Mouse (Mus musculus) embryonic facial prominence, embryonic 11.5 days (tissue): ENCODE measurements around the gene Kcnk7. TPM values are rescaled to one million over a fixed set of nuclear protein-coding genes. Genes with fewer than 3 reads are reported as not detected.
A peak's percentile ranks its signal among the peaks of the same experiment; 100 is the strongest.

ENCODE experiments used
- ATAC-seq: fragments of 200-750 bp; cut with Nextera tagmentation; replicated peaks from 2 replicates; pipeline ENCODE4 v1.8.0; 2017; ENCODE audit warnings: low read depth; ENCODE audit not compliant: insufficient number of reproducible peaks, low FRiP score, low TSS enrichment
- DNase-seq: peaks from one replicate; pipeline ENCODE4 v3.0.0-alpha.2; 2015; ENCODE audit warnings: low spot score
- H3K27ac ChIP-seq: fragments of 300-500 bp; sonication (generic); replicated peaks from 2 replicates; pipeline ENCODE4 v1.5.1; 2014; ENCODE audit warnings: mild to moderate bottlenecking, low read depth, low read length, control low read depth
- H3K27me3 ChIP-seq: fragments of 300-500 bp; sonication (generic); 2 replicates; pipeline ENCODE4 v1.6.1; 2014; ENCODE audit warnings: mild to moderate bottlenecking, low read length, moderate library complexity, mixed read lengths; ENCODE audit not compliant: control insufficient read depth, insufficient read depth
- H3K36me3 ChIP-seq: fragments of 300-500 bp; sonication (generic); replicated peaks from 2 replicates; pipeline ENCODE4 v1.6.1; 2014; ENCODE audit warnings: low read depth, mild to moderate bottlenecking, low read length, moderate library complexity, mixed read lengths; ENCODE audit not compliant: control insufficient read depth, insufficient read depth
- H3K4me1 ChIP-seq: fragments of 300-500 bp; sonication (generic); 2 replicates; pipeline ENCODE4 v1.6.1; 2014; ENCODE audit warnings: low read length, mixed read lengths; ENCODE audit not compliant: control insufficient read depth, insufficient read depth
- H3K4me2 ChIP-seq: fragments of 300-500 bp; sonication (generic); 2 replicates; pipeline ENCODE4 v1.6.1; 2014; ENCODE audit warnings: low read depth, mild to moderate bottlenecking, control low read depth, low read length, moderate library complexity
- H3K4me3 ChIP-seq: fragments of 300-500 bp; sonication (generic); 2 replicates; pipeline ENCODE4 v1.5.1; 2014; ENCODE audit warnings: low read depth, low read length, control low read depth
- H3K9ac ChIP-seq: fragments of 300-500 bp; sonication (generic); replicated peaks from 2 replicates; pipeline ENCODE4 v1.6.1; 2014; ENCODE audit warnings: mild to moderate bottlenecking, control low read depth, low read length
- H3K9me3 ChIP-seq: fragments of 300-500 bp; sonication (generic); replicated peaks from 2 replicates; pipeline ENCODE4 v1.6.1; 2016; ENCODE audit warnings: mild to moderate bottlenecking, low read length, inconsistent platforms, mixed read lengths; ENCODE audit not compliant: control insufficient read depth
- WGBS: fragments of 180-500 bp; shearing (Covaris S2); extraction: QIAGEN DNeasy Blood & Tissue Kit; methylation state at CpG from one replicate; pipeline ENCODE4 v1.1.7; 2014; 5-methylcytosine and 5-hydroxymethylcytosine counted together
- polyA plus RNA-seq: library from polyadenylated mRNA; unstranded; fragments of >200 nt; fragmentation: Nextera tagmentation; extraction: Ambion mirVana; gene quantifications from 2 replicates; pipeline ENCODE4 v1.2.1, GENCODE M21; 2014

The Kcnk7 gene
- polyA plus RNA-seq, 1 experiment from 2014 or later: not detected

GRCm38 (mm10) chr19:5729444-5729815 is 25.3 kb downstream of the Kcnk7 start, which contains the start of gene Fam89b:
Fam89b (minus strand) TSS chr19:5729653.
- ATAC-seq: peak; percentile 69
- Histone ChIP-seq H3K4me2 (peak within 1 kb of the TSS; percentile 93), H3K4me1 (peaks cover 10% of the 10 kb centered on the region), H3K4me3 (peak within 1 kb of the TSS; percentile 88), H3K9me3 (no peaks in the 10 kb centered on the region), H3K27ac (peak within 1 kb of the TSS; percentile 95), H3K9ac (peak within 1 kb of the TSS; percentile 100), H3K36me3 (no peaks in the 10 kb centered on the region; the same call in 1 of the 2 replicates), H3K27me3 (no peaks in the 10 kb centered on the region)
- under 1% methylated on average over 37 of the region's 37 CpGs for WGBS
- peak; percentile 94 for DNase-seq

GRCm38 (mm10) chr19:5730314-5731186 is 26.4 kb downstream of the Kcnk7 start:
- no peak for DNase-seq
- WGBS: 75% methylated on average over 29 of the region's 29 CpGs
- Histone ChIP-seq H3K4me3 (peak overlapping the region; percentile 83), H3K9ac (peak overlapping the region; percentile 77), H3K4me2 (peak overlapping the region; percentile 95), H3K27ac (no peak overlapping the region), H3K4me1 (peaks cover 10% of the 10 kb centered on the region), H3K27me3 (no peaks in the 10 kb centered on the region), H3K36me3 (no peaks in the 10 kb centered on the region; the same call in 1 of the 2 replicates), H3K9me3 (no peaks in the 10 kb centered on the region)
- no peak for ATAC-seq

- peak; percentile 85 for ATAC-seq
These were observed 27.3 kb downstream of the Kcnk7 start for GRCm38 (mm10) chr19:5731264-5731978.

GRCm38 (mm10) chr19:5734325-5734724 is 30.2 kb downstream of the Kcnk7 start:
- WGBS: 77% methylated on average over 9 of the region's 9 CpGs
- no peak overlapping the region for H3K27ac ChIP-seq
- no peaks in the 10 kb centered on the region; the same call in 1 of the 2 replicates for H3K27me3 ChIP-seq
- no peaks in the 10 kb centered on the region for H3K9me3 ChIP-seq
- DNase-seq (no peak), ATAC-seq (no peak)
- peaks cover 4% of the 10 kb centered on the region; the same call in 1 of the 2 replicates for H3K4me1 ChIP-seq
- H3K9ac ChIP-seq: no peak overlapping the region
- H3K4me3 ChIP-seq: no peak overlapping the region
- no peaks in the 10 kb centered on the region; the same call in 1 of the 2 replicates for H3K36me3 ChIP-seq
- no peak overlapping the region for H3K4me2 ChIP-seq

More at GRCm38 (mm10) chr19:5731264-5731978, 27.3 kb downstream of the Kcnk7 start:
- H3K4me1 ChIP-seq: peaks cover 6% of the 10 kb centered on the region
- peak overlapping the region; percentile 77 for H3K9ac ChIP-seq
- H3K36me3 ChIP-seq: no peaks in the 10 kb centered on the region; the same call in 1 of the 2 replicates
- H3K27me3 ChIP-seq: no peaks in the 10 kb centered on the region
- DNase-seq: peak; percentile 98
- under 1% methylated on average over 47 of the region's 47 CpGs for WGBS
- no peaks in the 10 kb centered on the region for H3K9me3 ChIP-seq
- peak overlapping the region; percentile 95 for H3K4me2 ChIP-seq
- H3K4me3 ChIP-seq: peak overlapping the region; percentile 83
- no peak overlapping the region for H3K27ac ChIP-seq

GRCm38 (mm10) chr19:5739446-5739845 is 35.3 kb downstream of the Kcnk7 start:
- Histone ChIP-seq H3K9ac (no peak overlapping the region), H3K4me1 (peaks cover 4% of the 10 kb centered on the region; the same call in 1 of the 2 replicates), H3K27ac (no peak overlapping the region), H3K27me3 (peaks cover 3% of the 10 kb centered on the region), H3K4me2 (no peak overlapping the region), H3K4me3 (no peak overlapping the region), H3K36me3 (no peaks in the 10 kb centered on the region), H3K9me3 (no peaks in the 10 kb centered on the region)
- DNase-seq (no peak), ATAC-seq (no peak)
- WGBS: 55% methylated on average over 2 of the region's 2 CpGs

- H3K36me3 ChIP-seq: no peaks in the 10 kb centered on the region
- H3K4me3 ChIP-seq: peak within 1 kb of the TSS; percentile 71
- DNase-seq: no peak
- H3K9ac ChIP-seq: peak within 1 kb of the TSS; percentile 90
- peak within 1 kb of the TSS; percentile 99 for H3K4me2 ChIP-seq
- H3K27ac ChIP-seq: peak within 1 kb of the TSS; percentile 36; the same call in 1 of the 2 replicates
- H3K9me3 ChIP-seq: no peaks in the 10 kb centered on the region
- H3K27me3 ChIP-seq: peaks cover 11% of the 10 kb centered on the region
- peaks cover 5% of the 10 kb centered on the region; the same call in 1 of the 2 replicates for H3K4me1 ChIP-seq
- no peak for ATAC-seq
- WGBS: 13% methylated on average over 13 of the region's 14 CpGs
These were observed 36.5 kb downstream of the Kcnk7 start, which contains the start of gene Ltbp3 for GRCm38 (mm10) chr19:5740320-5741317. Ltbp3 (plus strand) TSS chr19:5740904.

- Histone ChIP-seq H3K27me3 (peaks cover 13% of the 10 kb centered on the region), H3K36me3 (no peaks in the 10 kb centered on the region), H3K4me3 (peak overlapping the region; percentile 71), H3K4me1 (peaks cover 14% of the 10 kb centered on the region), H3K9ac (peak overlapping the region; percentile 90), H3K4me2 (peak overlapping the region; percentile 99), H3K27ac (peak overlapping the region; percentile 28; the same call in 1 of the 2 replicates), H3K9me3 (no peaks in the 10 kb centered on the region)
- under 1% methylated on average over 49 of the region's 55 CpGs for WGBS
- DNase-seq (peak; percentile 71), ATAC-seq (peak; percentile 42)
These were observed 37.6 kb downstream of the Kcnk7 start for GRCm38 (mm10) chr19:5741641-5742240.
